Mouse (Mus musculus): Measurements from ENCODE around the gene Socs7.

DNA sequence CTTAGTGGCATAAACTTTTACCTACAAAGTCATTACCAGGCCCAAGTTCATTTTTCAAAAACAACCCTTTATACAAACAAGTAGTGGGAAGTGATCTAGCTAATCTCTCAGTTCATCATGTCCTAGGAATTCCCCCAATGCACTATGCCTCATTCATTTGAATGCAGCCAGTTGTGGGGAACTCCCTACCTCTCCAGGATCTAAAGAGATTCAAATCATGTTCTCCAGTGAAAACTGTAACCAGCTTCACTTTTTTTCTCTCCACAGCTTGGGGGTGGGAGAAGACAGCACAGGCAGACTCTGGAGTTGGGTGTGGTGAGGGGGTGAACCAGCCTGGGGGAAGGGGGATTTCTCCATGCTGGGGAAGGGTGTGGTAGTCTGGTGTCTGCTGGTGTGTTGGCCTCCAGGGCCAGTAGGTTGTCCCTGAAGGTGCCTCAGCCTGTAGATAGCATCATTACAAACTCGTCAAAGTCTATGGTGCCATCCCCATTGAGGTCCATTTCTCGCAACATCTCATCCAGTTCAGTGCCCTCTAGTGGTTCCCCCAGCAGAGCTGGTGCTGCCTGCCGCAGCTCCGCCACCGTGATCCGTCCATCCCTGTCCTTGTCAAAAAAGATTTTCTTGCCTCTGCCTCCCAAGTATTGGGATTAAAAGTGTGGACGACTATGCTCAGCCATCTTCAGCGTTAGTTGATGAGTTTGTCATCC, 40.3 kb upstream of the Socs7 start:
- TF ChIP-seq EP300 (IDR thresholded peaks at IDR 0.05; ENCODE audit: insufficient read depth, low read depth, low read length) (peak; percentile 52; the same call in 1 of the 2 replicates), CTCF (IDR thresholded peaks at IDR 0.05; ENCODE audit: low read depth, low read length) (peak; percentile 12)
